Mouse (Mus musculus): Measurements from ENCODE around the gene Ptprg.

GRCm38 (mm10) chr14:12114016-12114415 is 560.7 kb downstream of the Ptprg start:
- TF ChIP-seq CTCF (IDR thresholded peaks at IDR 0.05; ENCODE audit: extremely low read depth, insufficient read length, insufficient replicate concordance, low read depth, low read length) (no peak), POLR2A (IDR thresholded peaks at IDR 0.05; ENCODE audit: low read depth, low read length) (no peak)

Data from small intestine, adult 2 months (tissue).